Mouse (Mus musculus) heart, postnatal 0 days (tissue): ENCODE results near the gene Ugt1a6a. TPM values are rescaled to one million over a fixed set of nuclear protein-coding genes. Genes with fewer than 3 reads are reported as not detected.
A peak's percentile ranks its signal among the peaks of the same experiment; 100 is the strongest.
"Not testable (repeated sequence)": the region's sequence is repeated elsewhere in the genome, so short reads cannot be mapped to it uniquely, and the experiment has no call there.

Experiments used
- ATAC-seq: fragments of 200-750 bp; cut with Nextera tagmentation; 2 replicates; pipeline ENCODE4 v1.8.0; 2017; ENCODE audit warnings: low read depth, moderate number of reproducible peaks, moderate library complexity; ENCODE audit not compliant: insufficient read depth
- DNase-seq: peaks from one replicate; pipeline ENCODE4 v3.0.0-alpha.2; 2016; ENCODE audit warnings: low spot score
- H3K27ac ChIP-seq: fragments of 300-500 bp; sonication (generic); 2 replicates; pipeline ENCODE4 v1.5.1; 2014; ENCODE audit warnings: low read depth, mild to moderate bottlenecking
- H3K27me3 ChIP-seq: fragments of 300-500 bp; sonication (generic); 2 replicates; pipeline ENCODE4 v1.6.1; 2014; ENCODE audit warnings: low read length, mixed read lengths; ENCODE audit not compliant: control insufficient read depth, insufficient read depth
- H3K36me3 ChIP-seq: fragments of 300-500 bp; sonication (generic); replicated peaks from 2 replicates; pipeline ENCODE4 v1.6.1; 2014; ENCODE audit warnings: low read length, mixed read lengths; ENCODE audit not compliant: control insufficient read depth, insufficient read depth
- H3K4me1 ChIP-seq: fragments of 300-500 bp; sonication (generic); 2 replicates; pipeline ENCODE4 v1.6.1; 2014; ENCODE audit warnings: antibody characterized with exemption; ENCODE audit not compliant: control insufficient read depth, insufficient read depth
- H3K4me2 ChIP-seq: fragments of 300-500 bp; sonication (generic); 2 replicates; pipeline ENCODE4 v1.6.1; 2014; ENCODE audit warnings: low read depth, mild to moderate bottlenecking, low read length, moderate library complexity
- H3K4me3 ChIP-seq: fragments of 300-500 bp; sonication (generic); 2 replicates; pipeline ENCODE4 v1.5.1; 2014; ENCODE audit warnings: low read depth, low read length
- H3K9ac ChIP-seq: fragments of 300-500 bp; sonication (generic); replicated peaks from 2 replicates; pipeline ENCODE4 v1.6.1; 2014; ENCODE audit warnings: low read depth, low read length, mixed read lengths
- H3K9me3 ChIP-seq: fragments of 300-500 bp; sonication (generic); replicated peaks from 2 replicates; pipeline ENCODE4 v1.6.1; 2016; ENCODE audit warnings: low read length; ENCODE audit not compliant: control insufficient read depth
- CTCF ChIP-seq: IDR thresholded peaks from 2 replicates; pipeline ENCODE4 v1.5.1; 2016; ENCODE audit warnings: antibody characterized with exemption, control low read depth, low read depth
- EP300 ChIP-seq: IDR thresholded peaks from 2 replicates; pipeline ENCODE4 v1.6.1; 2016; ENCODE audit warnings: antibody characterized with exemption, low read depth
- WGBS: fragments of 180-500 bp; shearing (Covaris S2); extraction: QIAGEN DNeasy Blood & Tissue Kit; methylation state at CpG from one replicate; pipeline ENCODE4 v1.1.7; 2014; 5-methylcytosine and 5-hydroxymethylcytosine counted together
- polyA plus RNA-seq: library from polyadenylated mRNA; unstranded; fragments of >200 nt; fragmentation: Nextera tagmentation; extraction: Ambion mirVana; gene quantifications from 2 replicates; pipeline ENCODE4 v1.2.1, GENCODE M21; 2015
- total RNA-seq: library from RNA; depleted of rRNA; stranded (reverse); fragments of >200 nt; gene quantifications from 2 replicates; pipeline ENCODE4 v1.2.3, GENCODE M21; 2014; ENCODE audit warnings: low replicate concordance

Gene Ugt1a6a
- total and polyA plus RNA-seq, 2 experiments from 2014 or later: 0.66 to 2.2 TPM

GRCm38 (mm10) chr1:88136646-88137045 lies 2.0 kb downstream of the Ugt1a6a start:
- 67% methylated on average over 2 of the region's 2 CpGs for WGBS
- Histone ChIP-seq H3K4me3 (no peak overlapping the region), H3K36me3 (no peaks in the 10 kb centered on the region), H3K4me1 (no peaks in the 10 kb centered on the region), H3K27ac (no peak overlapping the region), H3K4me2 (no peak overlapping the region), H3K27me3 (no peaks in the 10 kb centered on the region), H3K9ac (no peak overlapping the region), H3K9me3 (no peaks in the 10 kb centered on the region)
- TF ChIP-seq CTCF (no peak), EP300 (no peak)
- no peak for ATAC-seq
- no peak for DNase-seq

GRCm38 (mm10) chr1:88137264-88137663 lies 2.7 kb downstream of the Ugt1a6a start:
- H3K27ac ChIP-seq: no peak overlapping the region
- H3K4me1 ChIP-seq: no peaks in the 10 kb centered on the region
- 81% methylated on average over 3 of the region's 3 CpGs for WGBS
- no peak for ATAC-seq
- H3K9me3 ChIP-seq: no peaks in the 10 kb centered on the region
- TF ChIP-seq CTCF (no peak), EP300 (no peak)
- no peak overlapping the region for H3K9ac ChIP-seq
- H3K4me2 ChIP-seq: no peak overlapping the region
- DNase-seq: no peak
- no peak overlapping the region for H3K4me3 ChIP-seq
- H3K36me3 ChIP-seq: no peaks in the 10 kb centered on the region
- no peaks in the 10 kb centered on the region for H3K27me3 ChIP-seq

- no peaks in the 10 kb centered on the region for H3K27me3 ChIP-seq
- H3K4me3 ChIP-seq: no peak overlapping the region
- DNase-seq (no peak), ATAC-seq (no peak)
- no peaks in the 10 kb centered on the region for H3K4me1 ChIP-seq
- no peaks in the 10 kb centered on the region for H3K9me3 ChIP-seq
- no peaks in the 10 kb centered on the region for H3K36me3 ChIP-seq
- no peak overlapping the region for H3K27ac ChIP-seq
- no peak for TF ChIP-seq CTCF
- H3K4me2 ChIP-seq: no peak overlapping the region
- H3K9ac ChIP-seq: no peak overlapping the region
- WGBS: 81% methylated on average over 1 of the region's 1 CpGs
Observed at GRCm38 (mm10) chr1:88138145-88138544, 3.5 kb downstream of the Ugt1a6a start.

GRCm38 (mm10) chr1:88140492-88140891 lies 5.9 kb downstream of the Ugt1a6a start:
- 47% methylated on average over 1 of the region's 1 CpGs for WGBS
- not testable (repeated sequence) for H3K27me3 ChIP-seq, H3K27ac ChIP-seq, ATAC-seq, H3K9ac ChIP-seq, DNase-seq, H3K9me3 ChIP-seq, H3K4me1 ChIP-seq, H3K4me2 ChIP-seq, H3K4me3 ChIP-seq, H3K36me3 ChIP-seq

GRCm38 (mm10) chr1:88143966-88144675 lies 9.5 kb downstream of the Ugt1a6a start:
- not testable (repeated sequence) for H3K9ac ChIP-seq, H3K4me3 ChIP-seq, H3K4me1 ChIP-seq, H3K9me3 ChIP-seq, H3K36me3 ChIP-seq, H3K27me3 ChIP-seq, ATAC-seq, DNase-seq, H3K4me2 ChIP-seq, H3K27ac ChIP-seq
- TF ChIP-seq CTCF: peak; percentile 34; the same call in 1 of the 2 replicates
- WGBS: 3% methylated on average over 5 of the region's 5 CpGs

- not testable (repeated sequence) for H3K4me2 ChIP-seq, H3K36me3 ChIP-seq, H3K9ac ChIP-seq, H3K4me3 ChIP-seq, H3K27me3 ChIP-seq, H3K9me3 ChIP-seq, DNase-seq, ATAC-seq, H3K27ac ChIP-seq, H3K4me1 ChIP-seq
- WGBS: 57% methylated on average over 2 of the region's 2 CpGs
Observed at GRCm38 (mm10) chr1:88145278-88145677, 10.7 kb downstream of the Ugt1a6a start.
